ENCODE assay signal across 9 mouse cellular contexts in genomic region chr4:115890066-115890465, GRCm38 (mm10). TPM values are rescaled to one million over a fixed set of nuclear protein-coding genes. Genes with fewer than 3 reads are reported as not detected.
DNase-seq lines count a peak whose midpoint lies in the region; ATAC-seq and TF ChIP-seq lines count a peak whose summit lies in the region.
"Had no signal": no experiment of that assay in that cellular context is flagged by ENCODE, and none has a peak within 500 bp of the region (broad histone marks: within the 10 kb centered on the region; RNA-seq: fewer than 3 reads in every experiment).

No protein-coding gene starts in this region.

- H3K9ac ChIP-seq in liver, embryonic 15.5 days: no peak overlapping the region

- H3K27me3 ChIP-seq in heart, embryonic 10.5 days (ENCODE audit: insufficient read depth, poor library complexity, severe bottlenecking): peaks cover 73% of the 10 kb centered on the region
- no peaks in the 10 kb centered on the region for H3K27me3 ChIP-seq in testis, adult 2 months (ENCODE audit: control insufficient read depth, insufficient read depth, low read length)
- peaks cover 75% of the 10 kb centered on the region for H3K27me3 ChIP-seq in liver, embryonic 15.5 days

- WGBS in heart, embryonic 10.5 days: 17% methylated on average over 6 of the region's 6 CpGs
- 18% methylated on average over 6 of the region's 6 CpGs for WGBS in liver, embryonic 15.5 days (ENCODE audit: insufficient replicate concordance)

- intact Hi-C loops in heart, postnatal 36 days (cut with DNase I): no loop called here

- no peaks in the 10 kb centered on the region for H3K9me3 ChIP-seq in heart, embryonic 10.5 days
- H3K9me3 ChIP-seq in liver, embryonic 15.5 days (replicated peaks): no peaks in the 10 kb centered on the region

- no peak for TF ChIP-seq POLR2A in testis, adult 2 months (IDR thresholded peaks at IDR 0.05; ENCODE audit: control insufficient read depth, low read depth, low read length)

- peaks cover 11% of the 10 kb centered on the region for H3K4me1 ChIP-seq in heart, embryonic 10.5 days
- peaks cover 7% of the 10 kb centered on the region for H3K4me1 ChIP-seq in testis, adult 2 months (ENCODE audit: control insufficient read depth, insufficient read depth, low read length)
- no peaks in the 10 kb centered on the region for H3K4me1 ChIP-seq in liver, embryonic 15.5 days (replicated peaks)

- H3K4me2 ChIP-seq in liver, embryonic 15.5 days: peak overlapping the region; percentile 25

- DNase-seq in heart, embryonic 10.5 days (ENCODE audit: low spot score): no peak
- no peak for DNase-seq in heart, postnatal 36 days
- DNase-seq in testis, postnatal 10 days (ENCODE audit: low spot score): no peak
- DNase-seq in adrenal gland, adult 8-10 months: no peak
- no peak for DNase-seq in cerebellum, postnatal 36 days
- DNase-seq in spleen, postnatal 14 days (ENCODE audit: low spot score in 2 of 2): no peak

- H3K4me3 ChIP-seq in heart, embryonic 10.5 days: peak overlapping the region; percentile 56
- H3K4me3 ChIP-seq in testis, adult 2 months (ENCODE audit: control insufficient read depth, low read depth, low read length): peak overlapping the region; percentile 45
- no peak overlapping the region for H3K4me3 ChIP-seq in liver, embryonic 15.5 days (replicated peaks)

- H3K36me3 ChIP-seq in heart, embryonic 10.5 days: no peaks in the 10 kb centered on the region
- H3K36me3 ChIP-seq in testis, adult 2 months (ENCODE audit: control insufficient read depth, insufficient read depth, low read length): no peaks in the 10 kb centered on the region
- H3K36me3 ChIP-seq in liver, embryonic 15.5 days (replicated peaks): no peaks in the 10 kb centered on the region

- H3K27ac ChIP-seq in heart, embryonic 10.5 days: 0 out of 2 replicates have a peak overlapping the region, but pooled peaks have one; percentile 16
- no peak overlapping the region for H3K27ac ChIP-seq in testis, adult 2 months (ENCODE audit: control insufficient read depth, insufficient read depth, low read depth, low read length)
- no peak overlapping the region for H3K27ac ChIP-seq in liver, embryonic 15.5 days (replicated peaks)

- ATAC-seq in liver, embryonic 15.5 days (ENCODE audit: insufficient read depth): no peak

- no peak for TF ChIP-seq CTCF in testis, adult 2 months (IDR thresholded peaks at IDR 0.05; ENCODE audit: control insufficient read depth, insufficient read depth, insufficient replicate concordance, low read depth, low read length)

RNA-seq across cellular contexts. Expression of gene 6430628N08Rik, which starts 0.4 kb away (rescaled TPM):
- polyA plus RNA-seq in heart, embryonic 10.5 days (2016; fragmentation: Nextera tagmentation; extraction: Ambion mirVana): not detected in 2 replicates
- not detected for total RNA-seq in heart, postnatal 36 days (2021)
- not detected in 2 replicates for polyA plus RNA-seq in testis, adult 2 months (2012; rRNA removed)
- not detected in 2 replicates for polyA plus RNA-seq in liver, embryonic 15.5 days (2015; fragmentation: Nextera tagmentation; extraction: Ambion mirVana)
- not detected for total RNA-seq in adrenal gland, adult 8-10 months (2022)
- polyA plus RNA-seq: liver, embryonic 16.5 days had no signal

RNA-seq across cellular contexts. Expression of gene Kncn, which starts 5.9 kb away (rescaled TPM):
- not detected in 2 replicates for polyA plus RNA-seq in heart, embryonic 10.5 days (2016; fragmentation: Nextera tagmentation; extraction: Ambion mirVana)
- total RNA-seq in heart, postnatal 36 days (2021): not detected
- polyA plus RNA-seq in testis, adult 2 months (2012; rRNA removed): 0.96 and 1.0 TPM in 2 replicates
- polyA plus RNA-seq in liver, embryonic 15.5 days (2015; fragmentation: Nextera tagmentation; extraction: Ambion mirVana): not detected in 2 replicates
- total RNA-seq in adrenal gland, adult 8-10 months (2022): not detected
- polyA plus RNA-seq: liver, embryonic 16.5 days had no signal

RNA-seq across cellular contexts. Expression of gene Dmbx1, which starts 49.7 kb away (rescaled TPM):
- polyA plus RNA-seq in heart, embryonic 10.5 days (2016; fragmentation: Nextera tagmentation; extraction: Ambion mirVana): not detected in 2 replicates
- not detected for total RNA-seq in heart, postnatal 36 days (2021)
- 0.08 and 0.25 TPM in 2 replicates for polyA plus RNA-seq in testis, adult 2 months (2012; rRNA removed)
- not detected in 2 replicates for polyA plus RNA-seq in liver, embryonic 15.5 days (2015; fragmentation: Nextera tagmentation; extraction: Ambion mirVana)
- total RNA-seq in adrenal gland, adult 8-10 months (2022): not detected
- polyA plus RNA-seq: liver, embryonic 16.5 days had no signal

RNA-seq across cellular contexts. Expression of gene Mknk1, which starts 51.1 kb away (rescaled TPM):
- 22.7 and 23.0 TPM in 2 replicates for polyA plus RNA-seq in heart, embryonic 10.5 days (2016; fragmentation: Nextera tagmentation; extraction: Ambion mirVana)
- 10 to 100 TPM; 22.8 to 23.8 TPM for total RNA-seq in heart, postnatal 36 days (2021)
- polyA plus RNA-seq in testis, adult 2 months (2012; rRNA removed): 29.4 and 31.2 TPM in 2 replicates
- 30.0 and 33.1 TPM in 2 replicates for polyA plus RNA-seq in liver, embryonic 15.5 days (2015; fragmentation: Nextera tagmentation; extraction: Ambion mirVana)
- 10 to 100 TPM; 46.8 to 72.1 (median 57.8) TPM for total RNA-seq in adrenal gland, adult 8-10 months (2022)
